Mouse (Mus musculus) gonadal fat pad, adult 2 months (tissue): ENCODE data around the gene Tmem101. TPM values are rescaled to one million over a fixed set of nuclear protein-coding genes. Genes with fewer than 3 reads are reported as not detected.

Source experiments
- DNase-seq: peaks from one replicate; pipeline ENCODE4 v3.0.0-alpha.2; 2012; ENCODE audit warnings: low read depth
- polyA plus RNA-seq: library from polyadenylated mRNA; depleted of rRNA; stranded (reverse); fragments of >200 nt; gene quantifications from 2 replicates; pipeline ENCODE4 v1.2.3, GENCODE M21; 2012; rRNA removed

The Tmem101 gene
- polyA plus RNA-seq, 1 experiment: 19.6 TPM

GRCm38 (mm10) chr11:102156786-102157089, 534 bp upstream of the Tmem101 start:
- DNase-seq: no peak

- no peak for DNase-seq
Observed at GRCm38 (mm10) chr11:102147213-102147989, 8.8 kb downstream of the Tmem101 start.

- no peak for DNase-seq
Observed at GRCm38 (mm10) chr11:102146531-102146930, 9.7 kb downstream of the Tmem101 start.

- no peak for DNase-seq
Observed at GRCm38 (mm10) chr11:102146005-102146404, 10.2 kb downstream of the Tmem101 start.

GRCm38 (mm10) chr11:102145471-102146001, 10.7 kb downstream of the Tmem101 start, which contains the start of gene Nags:
Gene Nags, plus strand, starts transcription at chr11:102145513.
- DNase-seq: no peak

GRCm38 (mm10) chr11:102144957-102145470, 11.2 kb downstream of the Tmem101 start:
- DNase-seq: no peak

DNA sequence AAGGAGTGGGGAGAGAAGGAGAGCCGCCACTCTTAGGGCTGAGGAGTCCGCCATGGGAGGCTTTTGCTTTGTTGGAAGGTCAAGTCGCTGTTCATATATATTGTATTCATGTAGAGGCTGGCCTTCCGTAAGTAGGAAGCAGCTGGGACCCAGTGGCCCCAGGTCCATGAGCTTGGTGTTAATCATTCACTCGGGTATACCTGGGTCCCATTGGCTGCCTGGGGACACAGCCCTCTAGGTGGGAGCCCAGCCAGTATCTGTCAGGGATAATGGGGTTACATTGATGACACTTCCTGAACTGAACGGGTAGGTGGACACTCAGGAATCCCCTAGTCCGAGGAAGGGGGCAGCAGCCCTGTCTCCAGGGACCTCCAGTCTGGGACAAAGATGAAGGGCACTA, 13.8 kb downstream of the Tmem101 start:
- DNase-seq: no peak

DNA sequence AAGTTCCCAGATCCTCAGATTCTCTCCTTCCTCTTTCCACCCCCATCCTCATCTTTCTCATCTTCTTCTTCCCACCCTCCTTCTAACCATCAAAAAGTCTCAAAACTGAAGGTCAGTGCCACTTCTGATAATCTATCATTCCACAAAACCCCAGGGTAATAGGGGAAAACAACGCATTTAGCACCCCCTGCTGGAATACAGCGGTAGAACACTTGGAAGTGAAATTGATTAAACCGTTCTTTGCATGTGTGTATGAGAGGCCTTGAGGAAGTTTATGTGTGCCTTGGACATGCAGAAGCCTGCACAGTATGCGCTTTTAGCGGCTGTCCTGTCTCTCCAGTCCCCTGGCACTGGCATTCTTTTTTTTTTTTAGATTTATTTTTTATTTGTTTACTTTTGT, 15.7 kb downstream of the Tmem101 start:
- DNase-seq: no peak

- DNase-seq: no peak
Observed at GRCm38 (mm10) chr11:102138447-102138740, 17.8 kb downstream of the Tmem101 start.

GRCm38 (mm10) chr11:102137625-102138446, 18.4 kb downstream of the Tmem101 start:
- no peak for DNase-seq

DNA sequence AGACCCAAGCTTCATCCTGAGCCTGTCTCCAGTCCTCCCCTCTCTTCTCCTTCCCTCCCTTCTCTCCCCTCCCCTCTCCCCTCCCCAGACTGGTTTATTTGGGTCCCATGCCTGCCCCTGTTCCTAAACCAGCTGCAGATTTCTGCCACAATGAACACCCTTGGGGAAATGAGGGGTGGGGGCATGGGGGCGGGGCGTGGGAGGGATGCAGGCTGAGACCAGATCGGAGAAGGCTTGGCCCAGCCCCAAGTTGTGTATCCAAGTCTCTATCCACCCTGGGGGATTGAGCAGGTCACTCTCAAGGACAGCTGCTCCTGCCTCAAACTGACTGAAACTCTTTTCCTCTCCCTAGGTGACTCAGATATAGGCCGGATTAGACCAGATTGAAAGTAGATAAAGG, 21.7 kb downstream of the Tmem101 start:
- no peak for DNase-seq

DNA sequence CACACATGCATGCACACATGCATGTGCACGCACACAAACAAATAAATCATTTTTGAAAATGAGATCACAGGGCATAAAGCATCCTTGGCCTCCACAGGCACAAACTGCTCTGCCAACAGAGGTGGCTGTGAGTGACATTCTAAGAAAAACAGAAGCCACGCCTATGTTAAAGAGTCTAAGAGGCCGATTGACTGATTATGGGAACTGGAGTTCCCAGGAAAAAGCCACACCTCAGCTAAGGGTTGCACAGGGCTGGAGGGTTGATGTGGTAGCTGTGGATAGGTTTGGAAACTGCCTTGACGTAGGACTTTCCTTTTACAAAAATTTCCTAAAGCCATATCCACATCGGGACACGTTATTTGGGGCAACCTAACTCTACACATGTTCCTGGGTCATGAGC, 38.8 kb downstream of the Tmem101 start:
- no peak for DNase-seq

DNA sequence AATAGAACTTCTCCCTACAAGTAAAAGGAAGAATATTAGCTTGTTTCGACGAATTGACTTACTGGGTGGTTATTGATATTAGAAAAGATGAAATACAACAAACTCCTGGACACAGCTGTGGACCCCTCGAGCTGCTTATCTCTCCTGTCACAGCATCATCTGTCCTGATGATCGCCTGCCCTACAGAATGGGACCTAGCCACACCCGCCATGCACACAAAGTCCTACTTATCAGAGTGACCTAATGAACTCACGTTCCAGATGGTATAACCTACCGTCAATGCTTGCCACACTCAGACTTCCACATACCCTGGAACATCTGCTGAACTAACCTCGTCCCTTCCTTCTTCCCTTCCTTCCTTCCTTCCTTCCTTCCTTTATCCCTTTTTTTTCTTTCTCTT, 40.0 kb downstream of the Tmem101 start:
- DNase-seq: no peak

GRCm38 (mm10) chr11:102111576-102111975, 44.6 kb downstream of the Tmem101 start:
- DNase-seq: no peak

DNA sequence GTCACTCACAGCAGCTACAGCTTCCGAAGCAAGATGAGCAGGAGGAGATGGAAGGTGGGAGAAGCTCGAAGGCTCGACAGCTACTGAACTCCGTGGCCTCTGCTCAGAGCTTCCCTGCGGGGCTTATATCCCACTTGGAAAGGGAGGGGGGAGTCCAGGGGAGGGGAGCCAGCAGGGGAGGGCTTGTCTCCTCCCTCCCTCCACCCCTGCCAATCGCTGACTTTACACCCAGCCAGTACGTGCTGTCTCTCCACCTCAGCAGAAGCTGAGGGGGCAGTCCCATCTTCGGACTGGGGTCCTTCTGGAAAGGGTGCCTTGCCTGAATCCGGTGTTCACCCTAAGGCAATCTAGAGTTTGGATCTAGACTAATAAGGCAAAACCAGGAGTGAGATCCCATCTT, 48.5 kb downstream of the Tmem101 start, which contains the start of gene Pyy:
Pyy (minus strand) TSS at position 101 of the 400 bp plus-strand sequence.
- DNase-seq: no peak

DNA sequence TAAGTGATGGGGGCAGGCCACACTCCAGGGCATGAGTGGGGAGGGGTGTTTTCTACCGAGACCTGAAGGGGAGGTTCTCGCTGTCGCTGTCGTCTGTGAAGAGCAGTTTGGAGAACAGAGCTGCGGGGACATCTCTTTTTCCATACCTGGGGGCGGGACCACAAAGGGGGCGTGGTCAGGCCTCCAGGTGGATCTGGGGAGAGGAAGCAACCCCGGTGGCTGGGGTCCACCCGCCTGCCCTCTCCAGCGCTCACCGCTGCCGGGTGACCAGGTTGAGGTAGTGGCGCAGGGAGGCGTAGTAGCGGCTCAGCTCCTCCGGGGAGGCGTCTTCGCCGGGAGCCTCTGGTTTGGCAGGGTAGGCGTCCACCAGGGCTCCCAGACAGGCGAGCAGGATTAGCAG, 49.3 kb downstream of the Tmem101 start:
- no peak for DNase-seq

Other genes starting within 250 kb of the Tmem101 start
- gene Sost, start 189.4 kb downstream of the Tmem101 start, polyA plus RNA-seq: 10.2 and 14.3 TPM in 2 replicates
- gene Cfap97d1, start 172.1 kb downstream of the Tmem101 start, polyA plus RNA-seq: 0.18 and 0.52 TPM in 2 replicates
- 80.5 and 135 TPM in 2 replicates for gene Dusp3, start 169.4 kb downstream of the Tmem101 start, polyA plus RNA-seq
- 23.2 and 37.9 TPM in 2 replicates for gene Mpp3, start 127.9 kb downstream of the Tmem101 start, polyA plus RNA-seq
- 88.9 and 100.0 TPM in 2 replicates for gene Cd300lg, start 114.9 kb downstream of the Tmem101 start, polyA plus RNA-seq
- 54.0 and 78.5 TPM in 2 replicates for gene Mpp2, start 67.9 kb downstream of the Tmem101 start, polyA plus RNA-seq
- gene Ppy, start 55.1 kb downstream of the Tmem101 start, polyA plus RNA-seq: 79.7 and 91.5 TPM in 2 replicates
- gene Pyy, start 48.6 kb downstream of the Tmem101 start, polyA plus RNA-seq: 0.73 and 0.82 TPM in 2 replicates
- 1.3 and 2.4 TPM in 2 replicates for gene Nags, start 10.9 kb downstream of the Tmem101 start, polyA plus RNA-seq
- 30.7 and 35.3 TPM in 2 replicates for gene Lsm12, start 28.9 kb upstream of the Tmem101 start, polyA plus RNA-seq
- gene G6pc3, start 33.2 kb upstream of the Tmem101 start, polyA plus RNA-seq: 130 and 136 TPM in 2 replicates
- gene Hdac5, start 73.8 kb upstream of the Tmem101 start, polyA plus RNA-seq: 75.4 and 75.5 TPM in 2 replicates
- 1.0 and 1.1 TPM in 2 replicates for gene BC030867, start 92.5 kb upstream of the Tmem101 start, polyA plus RNA-seq
- 0.88 and 1.5 TPM in 2 replicates for gene Asb16, start 112.3 kb upstream of the Tmem101 start, polyA plus RNA-seq
- 58.8 and 66.7 TPM in 2 replicates for gene Tmub2, start 128.5 kb upstream of the Tmem101 start, polyA plus RNA-seq
- 32.9 and 33.9 TPM in 2 replicates for gene Atxn7l3, start 140.2 kb upstream of the Tmem101 start, polyA plus RNA-seq
- gene Ubtf, start 163.3 kb upstream of the Tmem101 start, polyA plus RNA-seq: 27.5 and 36.5 TPM in 2 replicates
- 0.35 and 0.36 TPM in 2 replicates for gene Slc4a1, start 209.8 kb upstream of the Tmem101 start, polyA plus RNA-seq
- gene Rundc3a, start 237.0 kb upstream of the Tmem101 start, polyA plus RNA-seq: 0.95 and 1.1 TPM in 2 replicates